Mouse (Mus musculus) adipocyte (in vitro differentiated cells): ENCODE measurements around the gene B3gat1.

Source experiments
- DNase-seq: peaks from one replicate; pipeline ENCODE4 v3.0.0-alpha.2; 2016; ENCODE audit warnings: low spot score

Gene B3gat1

GRCm38 (mm10) chr9:26776122-26776902 lies 42.8 kb downstream of the B3gat1 start:
- peak; percentile 55 for DNase-seq

- no peak for DNase-seq
These were observed 44.9 kb downstream of the B3gat1 start for GRCm38 (mm10) chr9:26778421-26778820.

GRCm38 (mm10) chr9:26783414-26783975 lies 50.0 kb downstream of the B3gat1 start:
- no peak for DNase-seq

GRCm38 (mm10) chr9:26792829-26793228 lies 59.3 kb downstream of the B3gat1 start:
- DNase-seq, result no peak

- no peak for DNase-seq
These were observed 64.7 kb downstream of the B3gat1 start for GRCm38 (mm10) chr9:26798205-26798604.

GRCm38 (mm10) chr9:26798731-26799130 lies 65.2 kb downstream of the B3gat1 start:
- no peak for DNase-seq

GRCm38 (mm10) chr9:26800357-26800756 lies 66.8 kb downstream of the B3gat1 start:
- DNase-seq, result no peak

GRCm38 (mm10) chr9:26804321-26804720 lies 70.8 kb downstream of the B3gat1 start:
- no peak for DNase-seq

GRCm38 (mm10) chr9:26805935-26806666 lies 72.6 kb downstream of the B3gat1 start, which contains the start of gene Glb1l2:
Gene Glb1l2 (minus strand): TSS chr9:26806468.
- no peak for DNase-seq

GRCm38 (mm10) chr9:26808735-26809134 lies 75.2 kb downstream of the B3gat1 start:
- no peak for DNase-seq
